Mouse (Mus musculus): Measurements from ENCODE around the gene Cfc1. TPM values are rescaled to one million over a fixed set of nuclear protein-coding genes. Genes with fewer than 3 reads are reported as not detected.
A peak's percentile ranks its signal among the peaks of the same experiment; 100 is the strongest.
"Not testable (repeated sequence)": the region's sequence is repeated elsewhere in the genome, so short reads cannot be mapped to it uniquely, and the experiment has no call there.

The Cfc1 gene
- polyA plus RNA-seq (2014; fragmentation: Nextera tagmentation; extraction: Ambion mirVana), result not detected in 2 replicates

DNA sequence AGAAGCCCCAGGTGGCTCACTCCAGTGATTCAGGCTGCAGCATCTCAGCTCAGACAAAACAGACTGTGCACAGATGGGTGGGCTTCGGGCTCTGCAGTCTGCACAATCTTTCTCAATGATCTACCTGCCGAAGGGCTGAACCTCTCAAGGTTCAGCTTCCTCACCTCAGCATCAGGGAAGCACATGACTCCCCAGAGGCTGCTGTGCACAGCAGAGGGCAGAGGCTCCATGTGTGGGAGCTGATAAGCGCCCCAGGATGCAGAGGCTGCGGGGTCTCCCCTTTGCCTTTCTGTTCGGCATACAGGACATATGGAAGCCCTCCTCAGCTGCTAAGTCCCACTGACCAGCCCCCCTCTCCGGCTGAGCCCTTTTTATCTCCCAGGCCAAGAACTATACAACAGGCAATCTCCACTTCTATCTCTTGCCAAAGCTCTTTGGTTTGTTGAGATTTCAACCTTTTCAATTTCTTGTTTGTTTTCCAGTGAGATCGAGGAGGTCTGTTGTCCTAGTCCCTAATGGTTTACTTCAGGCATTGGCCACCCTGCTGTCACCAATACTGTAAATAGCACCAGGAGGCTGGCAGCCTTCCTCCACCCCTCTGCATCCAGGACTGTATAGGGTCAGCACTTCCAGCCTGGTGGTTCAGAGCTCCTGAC, at the start of gene Cfc1:
Gene Cfc1, plus strand, starts transcription at position 606 of the 656 bp plus-strand sequence.
- not testable (repeated sequence) for H3K27ac ChIP-seq (ENCODE audit: low read depth, low read length); H3K4me1 ChIP-seq (replicated peaks; ENCODE audit: control insufficient read depth, insufficient read depth, low read length); H3K36me3 ChIP-seq (ENCODE audit: control insufficient read depth, insufficient read depth, low read length); DNase-seq (ENCODE audit: low spot score); ATAC-seq (replicated peaks; ENCODE audit: low FRiP score); H3K4me3 ChIP-seq (ENCODE audit: low read depth, low read length); H3K9ac ChIP-seq (ENCODE audit: low read depth, low read length); H3K9me3 ChIP-seq (ENCODE audit: control insufficient read depth, low read length)
- H3K27me3 ChIP-seq (replicated peaks; ENCODE audit: control insufficient read depth, insufficient read depth, low read length), result peaks cover 28% of the 10 kb centered on the region
- H3K4me2 ChIP-seq, result peak within 1 kb of the TSS; percentile 29; the same call in 1 of the 2 replicates
- 13% methylated on average over 7 of the region's 7 CpGs for WGBS

DNA sequence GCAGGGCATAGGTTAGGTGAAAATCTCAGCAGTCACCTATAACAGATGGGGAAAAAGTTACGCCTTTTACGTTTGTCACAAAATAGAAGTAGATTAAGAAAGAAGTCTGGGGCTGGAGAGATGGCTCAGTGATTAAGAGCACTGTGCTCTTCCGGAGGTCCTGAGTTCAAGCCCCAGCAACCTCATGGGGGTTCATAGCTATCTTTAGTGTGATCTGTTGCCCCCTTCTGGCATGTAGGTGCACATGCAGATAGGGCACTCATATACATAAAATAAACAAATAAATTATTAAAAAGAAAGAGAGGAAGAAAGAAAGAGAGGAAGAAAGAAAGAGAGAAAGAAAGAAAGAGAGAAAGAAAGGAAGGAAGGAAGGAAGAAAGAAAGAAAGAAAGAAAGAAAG, 48.1 kb upstream of the Cfc1 start:
- no peaks in the 10 kb centered on the region for H3K36me3 ChIP-seq (ENCODE audit: control insufficient read depth, insufficient read depth, low read length)
- no peak overlapping the region for H3K27ac ChIP-seq (ENCODE audit: low read depth, low read length)
- no peak overlapping the region for H3K4me3 ChIP-seq (ENCODE audit: low read depth, low read length)
- 0 out of 2 replicates have a peak, but pooled peaks cover 2% of the 10 kb centered on the region for H3K9me3 ChIP-seq (ENCODE audit: control insufficient read depth, low read length)
- ATAC-seq (replicated peaks; ENCODE audit: low FRiP score) (no peak), DNase-seq (ENCODE audit: low spot score) (no peak)
- H3K4me1 ChIP-seq (replicated peaks; ENCODE audit: control insufficient read depth, insufficient read depth, low read length), result peaks cover 6% of the 10 kb centered on the region; the same call in 1 of the 2 replicates
- H3K27me3 ChIP-seq (replicated peaks; ENCODE audit: control insufficient read depth, insufficient read depth, low read length), result no peaks in the 10 kb centered on the region
- H3K9ac ChIP-seq (ENCODE audit: low read depth, low read length), result no peak overlapping the region
- WGBS, result 78% methylated on average over 3 of the region's 3 CpGs
- no peak overlapping the region for H3K4me2 ChIP-seq

DNA sequence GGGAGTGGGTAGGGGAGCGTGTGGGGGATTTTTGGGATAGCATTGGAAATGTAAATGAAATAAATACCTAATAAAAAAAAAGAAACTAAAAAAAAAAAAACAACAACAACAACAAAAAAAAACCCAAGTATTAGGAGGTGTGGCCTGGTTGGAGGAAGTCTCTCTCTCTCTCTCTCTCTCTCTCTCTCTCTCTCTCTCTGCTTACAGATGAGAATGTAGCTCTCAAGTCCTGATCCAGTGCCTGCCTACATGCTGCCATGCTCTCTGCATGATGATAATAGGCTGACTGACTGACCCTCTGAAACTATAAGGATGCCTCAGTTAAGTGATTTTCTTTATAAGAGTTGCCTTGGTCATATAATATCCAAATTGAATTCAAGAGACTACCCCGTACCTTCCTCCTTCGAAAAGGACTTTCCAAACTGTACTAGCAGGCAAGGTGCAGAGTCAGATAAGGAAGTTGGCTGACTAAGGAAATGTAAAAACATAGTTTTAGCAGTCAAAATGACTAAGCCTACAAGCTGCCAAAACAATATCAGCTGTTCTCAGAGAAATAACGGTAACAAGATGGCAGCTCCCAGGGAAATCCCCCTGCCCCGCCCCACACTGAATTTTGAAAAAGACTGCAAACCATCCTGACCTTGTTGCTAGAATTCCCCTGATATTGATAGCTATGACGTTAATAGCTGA, 45.5 kb upstream of the Cfc1 start:
- H3K4me3 ChIP-seq (ENCODE audit: low read depth, low read length), result no peak overlapping the region
- ATAC-seq (replicated peaks; ENCODE audit: low FRiP score) (no peak; the same call in 1 of the 2 replicates), DNase-seq (ENCODE audit: low spot score) (no peak)
- H3K4me1 ChIP-seq (replicated peaks; ENCODE audit: control insufficient read depth, insufficient read depth, low read length), result peaks cover 6% of the 10 kb centered on the region; the same call in 1 of the 2 replicates
- H3K9me3 ChIP-seq (ENCODE audit: control insufficient read depth, low read length), result 0 out of 2 replicates have a peak, but pooled peaks cover 2% of the 10 kb centered on the region
- H3K27ac ChIP-seq (ENCODE audit: low read depth, low read length), result no peak overlapping the region
- H3K27me3 ChIP-seq (replicated peaks; ENCODE audit: control insufficient read depth, insufficient read depth, low read length), result no peaks in the 10 kb centered on the region
- 66% methylated on average over 6 of the region's 6 CpGs for WGBS
- no peak overlapping the region for H3K4me2 ChIP-seq
- no peak overlapping the region for H3K9ac ChIP-seq (ENCODE audit: low read depth, low read length)
- no peaks in the 10 kb centered on the region for H3K36me3 ChIP-seq (ENCODE audit: control insufficient read depth, insufficient read depth, low read length)

DNA sequence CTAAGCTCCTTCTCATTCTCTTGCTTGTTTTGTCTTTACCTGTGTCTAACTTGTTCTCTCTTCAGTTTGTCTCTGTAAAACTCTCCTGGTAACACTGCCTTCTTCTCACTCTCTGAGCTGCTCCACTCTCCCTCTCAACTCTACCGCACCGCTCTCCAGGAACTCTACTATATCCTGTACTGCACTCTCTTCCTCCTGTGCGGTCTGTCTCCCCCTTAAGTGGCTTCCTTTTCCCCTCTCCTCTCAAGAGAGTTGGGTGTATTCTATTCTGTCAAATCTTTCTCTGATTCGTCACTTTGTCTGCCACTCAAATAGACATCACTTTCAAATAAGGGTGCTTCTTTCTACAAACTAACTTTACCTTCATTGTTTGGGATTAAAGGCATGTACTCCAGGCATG, 44.0 kb upstream of the Cfc1 start:
- Histone ChIP-seq H3K27ac (ENCODE audit: low read depth, low read length) (no peak overlapping the region), H3K36me3 (ENCODE audit: control insufficient read depth, insufficient read depth, low read length) (no peaks in the 10 kb centered on the region)

DNA sequence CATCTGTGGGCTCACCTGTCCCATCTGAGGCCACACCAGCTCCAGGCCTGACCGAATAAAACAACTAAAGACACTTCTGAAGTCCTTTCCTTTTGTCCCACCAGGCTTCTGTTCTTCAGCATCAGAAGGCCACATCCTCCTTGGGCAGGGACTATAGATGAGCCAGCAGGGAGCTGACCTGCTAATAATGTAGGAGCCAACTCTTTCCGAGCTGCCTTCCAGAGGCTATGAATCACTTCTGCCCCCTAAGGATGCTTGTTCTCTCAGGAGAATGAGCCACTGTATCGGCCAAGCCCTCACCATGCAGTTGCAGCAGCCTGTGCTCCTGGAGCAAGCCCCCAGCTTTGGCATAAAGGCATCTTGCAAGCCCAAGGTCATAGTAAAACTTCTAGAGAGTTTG, 32.5 kb upstream of the Cfc1 start:
- DNase-seq (ENCODE audit: low spot score) (no peak), ATAC-seq (replicated peaks; ENCODE audit: low FRiP score) (no peak)
- no peaks in the 10 kb centered on the region for H3K36me3 ChIP-seq (ENCODE audit: control insufficient read depth, insufficient read depth, low read length)
- H3K27ac ChIP-seq (ENCODE audit: low read depth, low read length), result no peak overlapping the region
- WGBS, result 69% methylated on average over 3 of the region's 3 CpGs
- no peak overlapping the region for H3K9ac ChIP-seq (ENCODE audit: low read depth, low read length)
- H3K9me3 ChIP-seq (ENCODE audit: control insufficient read depth, low read length), result no peaks in the 10 kb centered on the region
- no peaks in the 10 kb centered on the region for H3K27me3 ChIP-seq (replicated peaks; ENCODE audit: control insufficient read depth, insufficient read depth, low read length)
- H3K4me1 ChIP-seq (replicated peaks; ENCODE audit: control insufficient read depth, insufficient read depth, low read length), result no peaks in the 10 kb centered on the region
- H3K4me3 ChIP-seq (ENCODE audit: low read depth, low read length), result no peak overlapping the region
- H3K4me2 ChIP-seq, result no peak overlapping the region

More for the DNA sequence above, 44.0 kb upstream of the Cfc1 start:
- Histone ChIP-seq H3K4me1 (replicated peaks; ENCODE audit: control insufficient read depth, insufficient read depth, low read length) (no peaks in the 10 kb centered on the region), H3K9ac (ENCODE audit: low read depth, low read length) (no peak overlapping the region), H3K27me3 (replicated peaks; ENCODE audit: control insufficient read depth, insufficient read depth, low read length) (no peaks in the 10 kb centered on the region), H3K9me3 (ENCODE audit: control insufficient read depth, low read length) (0 out of 2 replicates have a peak, but pooled peaks cover 2% of the 10 kb centered on the region), H3K4me2 (no peak overlapping the region), H3K4me3 (ENCODE audit: low read depth, low read length) (no peak overlapping the region)
- DNase-seq (ENCODE audit: low spot score) (no peak), ATAC-seq (replicated peaks; ENCODE audit: low FRiP score) (no peak)
- 64% methylated on average over 4 of the region's 4 CpGs for WGBS

DNA sequence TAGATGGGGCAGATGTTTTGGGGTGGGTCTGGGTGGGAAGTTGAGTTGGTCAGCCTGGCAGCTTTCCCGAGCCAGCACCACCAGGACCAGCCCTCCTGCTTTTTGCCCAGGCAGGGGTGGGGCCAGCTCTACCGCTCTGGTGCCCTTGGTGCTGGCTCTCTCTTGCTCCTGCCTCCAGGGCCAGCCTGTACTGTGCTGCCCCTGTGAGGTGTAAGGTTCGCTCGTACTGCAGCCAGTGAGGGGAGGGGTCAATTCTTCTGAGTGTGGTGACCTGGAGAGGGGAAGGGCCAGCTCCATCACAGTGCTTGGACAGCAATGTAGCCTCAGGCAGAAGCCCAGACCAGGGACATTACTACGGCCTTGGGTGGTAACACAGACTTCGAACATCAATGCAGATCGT, 30.1 kb upstream of the Cfc1 start:
- H3K9ac ChIP-seq (ENCODE audit: low read depth, low read length), result no peak overlapping the region
- no peaks in the 10 kb centered on the region for H3K27me3 ChIP-seq (replicated peaks; ENCODE audit: control insufficient read depth, insufficient read depth, low read length)
- no peaks in the 10 kb centered on the region for H3K36me3 ChIP-seq (ENCODE audit: control insufficient read depth, insufficient read depth, low read length)
- H3K4me3 ChIP-seq (ENCODE audit: low read depth, low read length), result no peak overlapping the region
- no peaks in the 10 kb centered on the region for H3K9me3 ChIP-seq (ENCODE audit: control insufficient read depth, low read length)
- 64% methylated on average over 7 of the region's 7 CpGs for WGBS
- DNase-seq (ENCODE audit: low spot score) (no peak), ATAC-seq (replicated peaks; ENCODE audit: low FRiP score) (no peak)
- H3K4me2 ChIP-seq, result no peak overlapping the region
- no peak overlapping the region for H3K27ac ChIP-seq (ENCODE audit: low read depth, low read length)
- H3K4me1 ChIP-seq (replicated peaks; ENCODE audit: control insufficient read depth, insufficient read depth, low read length), result no peaks in the 10 kb centered on the region

DNA sequence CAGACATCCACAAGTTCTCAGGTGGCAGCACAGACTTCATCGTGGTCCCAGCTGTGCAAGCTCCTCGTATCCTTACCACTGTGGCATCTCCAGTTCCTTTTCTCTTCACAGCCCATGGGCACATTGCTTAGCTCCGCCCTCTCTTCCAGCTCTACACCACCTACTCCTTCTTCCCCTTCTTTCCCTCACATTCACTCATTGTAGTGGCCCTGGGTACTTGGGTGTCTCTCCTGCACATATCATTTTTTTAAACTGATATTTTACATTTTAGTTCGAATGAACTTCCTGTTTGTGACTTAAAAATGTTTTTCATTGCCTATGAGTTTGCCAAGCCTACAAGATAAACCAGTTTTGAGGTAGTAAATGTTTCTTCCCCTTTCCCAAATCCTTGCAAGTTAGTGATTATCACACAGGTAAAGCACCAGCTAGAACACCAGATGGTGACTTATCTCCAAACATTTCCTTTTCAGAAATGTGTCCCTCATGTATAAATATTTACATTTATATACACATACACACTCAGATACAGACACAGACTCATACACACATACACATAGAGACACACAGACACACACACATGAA, 29.4 kb upstream of the Cfc1 start:
- H3K36me3 ChIP-seq (ENCODE audit: control insufficient read depth, insufficient read depth, low read length), result no peaks in the 10 kb centered on the region
- ATAC-seq (replicated peaks; ENCODE audit: low FRiP score) (no peak), DNase-seq (ENCODE audit: low spot score) (no peak)
- 67% methylated on average over 4 of the region's 4 CpGs for WGBS
- H3K4me1 ChIP-seq (replicated peaks; ENCODE audit: control insufficient read depth, insufficient read depth, low read length), result no peaks in the 10 kb centered on the region
- H3K4me3 ChIP-seq (ENCODE audit: low read depth, low read length), result no peak overlapping the region
- no peaks in the 10 kb centered on the region for H3K9me3 ChIP-seq (ENCODE audit: control insufficient read depth, low read length)
- H3K27me3 ChIP-seq (replicated peaks; ENCODE audit: control insufficient read depth, insufficient read depth, low read length), result no peaks in the 10 kb centered on the region
- no peak overlapping the region for H3K27ac ChIP-seq (ENCODE audit: low read depth, low read length)
- H3K9ac ChIP-seq (ENCODE audit: low read depth, low read length), result no peak overlapping the region
- no peak overlapping the region for H3K4me2 ChIP-seq

DNA sequence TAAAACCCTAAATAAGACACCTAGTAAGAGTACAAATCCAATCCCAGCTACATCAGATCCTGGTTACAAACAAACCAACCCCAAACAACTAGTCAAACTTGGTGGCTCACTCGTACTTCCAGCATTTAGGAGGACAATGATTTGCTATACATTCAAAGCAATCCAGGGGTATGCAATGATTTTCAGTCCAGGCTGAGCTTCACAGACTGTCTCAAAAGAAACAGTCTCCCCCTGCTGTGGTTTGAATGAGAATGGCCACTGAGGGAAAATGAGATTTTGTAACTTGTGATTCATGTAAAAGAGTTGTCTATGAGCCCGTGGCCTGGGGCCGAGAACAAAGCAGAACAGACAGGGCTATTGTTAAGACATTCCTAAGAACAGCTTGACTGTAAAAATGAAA, 27.5 kb upstream of the Cfc1 start:
- Histone ChIP-seq H3K36me3 (ENCODE audit: control insufficient read depth, insufficient read depth, low read length) (no peaks in the 10 kb centered on the region), H3K4me1 (replicated peaks; ENCODE audit: control insufficient read depth, insufficient read depth, low read length) (no peaks in the 10 kb centered on the region), H3K27me3 (replicated peaks; ENCODE audit: control insufficient read depth, insufficient read depth, low read length) (no peaks in the 10 kb centered on the region), H3K9me3 (ENCODE audit: control insufficient read depth, low read length) (no peaks in the 10 kb centered on the region), H3K4me3 (ENCODE audit: low read depth, low read length) (no peak overlapping the region), H3K9ac (ENCODE audit: low read depth, low read length) (no peak overlapping the region), H3K27ac (ENCODE audit: low read depth, low read length) (no peak overlapping the region), H3K4me2 (no peak overlapping the region)
- 86% methylated on average over 3 of the region's 3 CpGs for WGBS
- no peak for ATAC-seq (replicated peaks; ENCODE audit: low FRiP score)
- no peak for DNase-seq (ENCODE audit: low spot score)

Measured in liver, embryonic 11.5 days (tissue).